Mouse (Mus musculus) kidney, embryonic 16.5 days (tissue): ENCODE results near the gene Pwwp2a. TPM values are rescaled to one million over a fixed set of nuclear protein-coding genes. Genes with fewer than 3 reads are reported as not detected.

ENCODE experiments used
- ATAC-seq: fragments of 200-750 bp; cut with Nextera tagmentation; 2 replicates; pipeline ENCODE4 v1.8.0; 2017; ENCODE audit warnings: moderate TSS enrichment; ENCODE audit not compliant: low FRiP score, low TSS enrichment
- H3K27ac ChIP-seq: fragments of 300-500 bp; sonication (generic); 2 replicates; pipeline ENCODE4 v1.5.1; 2014; ENCODE audit warnings: low read length
- H3K27me3 ChIP-seq: fragments of 300-500 bp; sonication (generic); 2 replicates; pipeline ENCODE4 v1.6.1; 2014; ENCODE audit warnings: low read length, control low read depth, mixed read lengths; ENCODE audit not compliant: insufficient read depth
- H3K36me3 ChIP-seq: fragments of 300-500 bp; sonication (generic); 2 replicates; pipeline ENCODE4 v1.6.1; 2014; ENCODE audit warnings: low read length, control low read depth, mixed read lengths; ENCODE audit not compliant: insufficient read depth
- H3K4me1 ChIP-seq: fragments of 300-500 bp; sonication (generic); 2 replicates; pipeline ENCODE4 v1.6.1; 2014; ENCODE audit warnings: low read length, control low read depth, mixed read lengths; ENCODE audit not compliant: insufficient read depth
- H3K4me2 ChIP-seq: fragments of 300-500 bp; sonication (generic); replicated peaks from 2 replicates; pipeline ENCODE4 v1.6.1; 2014; ENCODE audit warnings: low read depth, low read length
- H3K4me3 ChIP-seq: fragments of 300-500 bp; sonication (generic); 2 replicates; pipeline ENCODE4 v1.5.1; 2014; ENCODE audit warnings: mild to moderate bottlenecking, low read length
- H3K9ac ChIP-seq: fragments of 300-500 bp; sonication (generic); replicated peaks from 2 replicates; pipeline ENCODE4 v1.6.1; 2014; ENCODE audit warnings: low read length
- H3K9me3 ChIP-seq: fragments of 300-500 bp; sonication (generic); 2 replicates; pipeline ENCODE4 v1.6.1; 2016; ENCODE audit warnings: low read length, control low read depth
- WGBS: fragments of 180-500 bp; shearing (Covaris S2); extraction: QIAGEN DNeasy Blood & Tissue Kit; methylation state at CpG from one replicate; pipeline ENCODE4 v1.1.7; 2014; 5-methylcytosine and 5-hydroxymethylcytosine counted together
- polyA plus RNA-seq: library from polyadenylated mRNA; unstranded; fragments of >200 nt; fragmentation: Nextera tagmentation; extraction: Ambion mirVana; gene quantifications from 2 replicates; pipeline ENCODE4 v1.2.1, GENCODE M21; 2015

Pwwp2a gene
- polyA plus RNA-seq, 1 experiment from 2014 or later: 21.0 TPM

GRCm38 (mm10) chr11:43766922-43767648 is 85.3 kb downstream of the Pwwp2a start:
- H3K9ac ChIP-seq: peak overlapping the region; percentile 53
- 0 out of 2 replicates have a peak, but pooled peaks cover 3% of the 10 kb centered on the region for H3K4me1 ChIP-seq
- no peak overlapping the region for H3K27ac ChIP-seq
- peak; percentile 87; the same call in 1 of the 2 replicates for ATAC-seq
- WGBS: 4% methylated on average over 37 of the region's 37 CpGs
- H3K9me3 ChIP-seq: no peaks in the 10 kb centered on the region
- H3K4me3 ChIP-seq: peak overlapping the region; percentile 61
- H3K36me3 ChIP-seq: no peaks in the 10 kb centered on the region
- peaks cover 2% of the 10 kb centered on the region for H3K27me3 ChIP-seq
- peak overlapping the region; percentile 84 for H3K4me2 ChIP-seq

DNA sequence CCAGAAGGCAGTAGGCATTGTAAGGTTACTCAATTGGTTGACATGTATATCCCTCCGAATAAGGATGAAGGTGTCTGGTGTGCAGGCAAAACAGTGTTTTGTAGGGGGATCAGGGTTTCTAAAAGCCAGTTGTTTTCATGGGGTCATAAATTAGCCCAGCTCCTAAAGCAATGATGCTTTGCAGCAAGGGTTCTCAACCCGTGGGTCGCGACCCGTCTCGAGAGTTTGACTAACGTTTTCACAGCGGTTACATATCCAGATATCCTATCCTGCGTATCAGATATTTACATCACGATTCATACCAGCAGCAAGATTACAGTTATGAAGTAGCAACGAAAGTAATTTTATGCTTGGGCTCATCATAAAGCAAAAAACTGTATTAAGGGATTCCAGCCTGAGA is 86.0 kb downstream of the Pwwp2a start:
- whole genome bisulfite sequencing: 39% methylated on average over 11 of the region's 11 CpGs
- Histone ChIP-seq H3K4me3 (peak overlapping the region; percentile 61), H3K9ac (no peak overlapping the region), H3K9me3 (no peaks in the 10 kb centered on the region), H3K4me1 (0 out of 2 replicates have a peak, but pooled peaks cover 3% of the 10 kb centered on the region), H3K36me3 (no peaks in the 10 kb centered on the region), H3K4me2 (peak overlapping the region; percentile 84), H3K27ac (no peak overlapping the region), H3K27me3 (peaks cover 2% of the 10 kb centered on the region)
- no peak for ATAC-seq

DNA sequence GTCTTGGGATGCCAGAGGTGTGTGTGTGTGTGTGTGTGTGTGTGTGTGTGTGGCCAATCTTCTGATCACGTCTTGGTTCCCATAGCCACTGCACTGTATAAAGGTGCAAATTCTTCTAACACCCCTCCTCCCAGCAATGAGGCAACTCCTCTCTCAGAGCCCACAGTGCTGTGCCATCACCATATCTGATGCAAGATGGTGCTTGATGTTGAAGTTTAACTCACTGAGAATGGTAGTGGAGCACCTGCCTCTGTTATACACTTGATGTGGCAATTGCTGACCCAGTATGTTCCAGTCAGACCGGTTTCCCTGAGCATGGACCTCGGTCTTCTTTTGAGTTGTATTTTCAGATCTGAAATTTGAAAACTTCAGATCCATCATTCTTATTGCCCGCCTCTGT is 88.3 kb downstream of the Pwwp2a start:
- Histone ChIP-seq H3K4me1 (peaks cover 3% of the 10 kb centered on the region; the same call in 1 of the 2 replicates), H3K27ac (no peak overlapping the region), H3K27me3 (no peaks in the 10 kb centered on the region), H3K36me3 (no peaks in the 10 kb centered on the region), H3K9me3 (no peaks in the 10 kb centered on the region), H3K9ac (no peak overlapping the region), H3K4me3 (no peak overlapping the region), H3K4me2 (no peak overlapping the region)
- 79% methylated on average over 4 of the region's 4 CpGs for WGBS
- ATAC-seq: no peak

Other genes starting within 250 kb of the Pwwp2a start
- 59.6 and 66.3 TPM in 2 replicates for gene Slu7, start 248.3 kb upstream of the Pwwp2a start, polyA plus RNA-seq
- 17.8 and 20.8 TPM in 2 replicates for gene C1qtnf2, start 207.7 kb upstream of the Pwwp2a start, polyA plus RNA-seq
- gene Ccnjl, start 153.2 kb upstream of the Pwwp2a start, polyA plus RNA-seq: 26.4 and 29.9 TPM in 2 replicates
- 6.8 and 7.4 TPM in 2 replicates for gene 4933415A04Rik, start 95.0 kb upstream of the Pwwp2a start, polyA plus RNA-seq
- 0.42 TPM in 1 of 2 replicates, not detected in the other for gene Fabp6, start 80.5 kb upstream of the Pwwp2a start, polyA plus RNA-seq
- gene Ttc1, start 66.0 kb downstream of the Pwwp2a start, polyA plus RNA-seq: 69.6 and 71.0 TPM in 2 replicates
- gene Adra1b, start 219.2 kb downstream of the Pwwp2a start, polyA plus RNA-seq: 1.2 and 1.3 TPM in 2 replicates